Mouse (Mus musculus): ENCODE measurements around the gene Dgkg.

Gene Dgkg

GRCm38 (mm10) chr16:22439499-22440177 lies 217.4 kb downstream of the Dgkg start, which contains the start of gene Etv5:
Gene Etv5 (minus strand): TSS chr16:22439719.
- peak; percentile 99 for DNase-seq (ENCODE audit: low read depth, low spot score)

GRCm38 (mm10) chr16:22438441-22439373 lies 218.3 kb downstream of the Dgkg start:
- peak; percentile 97 for DNase-seq (ENCODE audit: low read depth, low spot score)

GRCm38 (mm10) chr16:22436106-22436505 lies 220.9 kb downstream of the Dgkg start:
- no peak for DNase-seq (ENCODE audit: low read depth, low spot score)

GRCm38 (mm10) chr16:22434530-22434929 lies 222.5 kb downstream of the Dgkg start:
- DNase-seq (ENCODE audit: low read depth, low spot score) = no peak

GRCm38 (mm10) chr16:22433944-22434343 lies 223.1 kb downstream of the Dgkg start:
- DNase-seq (ENCODE audit: low read depth, low spot score) = no peak

GRCm38 (mm10) chr16:22431773-22432172 lies 225.2 kb downstream of the Dgkg start:
- DNase-seq (ENCODE audit: low read depth, low spot score) = no peak

- DNase-seq (ENCODE audit: low read depth, low spot score) = no peak
Measured at GRCm38 (mm10) chr16:22431335-22431734, 225.7 kb downstream of the Dgkg start.

- DNase-seq (ENCODE audit: low read depth, low spot score) = no peak
Measured at GRCm38 (mm10) chr16:22430211-22430951, 226.6 kb downstream of the Dgkg start.

GRCm38 (mm10) chr16:22429377-22429776 lies 227.6 kb downstream of the Dgkg start:
- DNase-seq (ENCODE audit: low read depth, low spot score) = peak; percentile 93

GRCm38 (mm10) chr16:22428853-22429341 lies 228.1 kb downstream of the Dgkg start:
- peak; percentile 98 for DNase-seq (ENCODE audit: low read depth, low spot score)

GRCm38 (mm10) chr16:22426866-22427265 lies 230.2 kb downstream of the Dgkg start:
- peak; percentile 89 for DNase-seq (ENCODE audit: low read depth, low spot score)

GRCm38 (mm10) chr16:22422256-22422655 lies 234.8 kb downstream of the Dgkg start:
- DNase-seq (ENCODE audit: low read depth, low spot score) = no peak
